Mouse (Mus musculus) kidney, adult 2 months (tissue): Measurements from ENCODE around the gene Klrb1a. TPM values are rescaled to one million over a fixed set of nuclear protein-coding genes. Genes with fewer than 3 reads are reported as not detected.
"Not testable (repeated sequence)": the region's sequence is repeated elsewhere in the genome, so short reads cannot be mapped to it uniquely, and the experiment has no call there.

ENCODE experiments used
- DNase-seq: peaks from one replicate; pipeline ENCODE4 v3.0.0; 2021
- H3K27ac ChIP-seq: fragments of 200-500 bp; 2 replicates; pipeline ENCODE4 v1.5.1; 2012; ENCODE audit warnings: low read depth, low read length, control low read depth, inconsistent platforms; ENCODE audit not compliant: insufficient read depth
- H3K27me3 ChIP-seq: fragments of 200-500 bp; replicated peaks from 2 replicates; pipeline ENCODE4 v1.6.1; 2012; ENCODE audit warnings: mild to moderate bottlenecking, moderate library complexity, low read length, inconsistent platforms; ENCODE audit not compliant: control insufficient read depth, insufficient read depth
- H3K36me3 ChIP-seq: fragments of 200-500 bp; 2 replicates; pipeline ENCODE4 v1.6.1; 2012; ENCODE audit warnings: mild to moderate bottlenecking, moderate library complexity, low read length, inconsistent platforms; ENCODE audit not compliant: control insufficient read depth, insufficient read depth
- H3K4me1 ChIP-seq: fragments of 200-500 bp; 2 replicates; pipeline ENCODE4 v1.6.1; 2011; ENCODE audit warnings: low read length; ENCODE audit not compliant: control insufficient read depth, insufficient read depth
- H3K4me3 ChIP-seq: fragments of 200-500 bp; 2 replicates; pipeline ENCODE4 v1.5.1; 2011; ENCODE audit warnings: mild to moderate bottlenecking, low read depth, low read length, control low read depth; ENCODE audit not compliant: insufficient read depth
- CTCF ChIP-seq: fragments of 200-500 bp; conservative IDR thresholded peaks from 2 replicates; pipeline ENCODE4 v1.5.1; 2011; ENCODE audit warnings: low read depth, mild to moderate bottlenecking, control low read depth, low read length, moderate library complexity, mixed read lengths; ENCODE audit not compliant: insufficient read depth, insufficient read length
- POLR2A ChIP-seq: fragments of 200-500 bp; IDR thresholded peaks from one replicate; pipeline ENCODE4 v1.6.1; 2011; ENCODE audit warnings: low read depth, low read length, control low read depth
- WGBS: fragments of 180-500 bp; shearing (Covaris S2); methylation state at CpG from one replicate; pipeline ENCODE4 v1.1.7; 2018; 5-methylcytosine and 5-hydroxymethylcytosine counted together
- polyA plus RNA-seq: library from polyadenylated mRNA; depleted of rRNA; stranded (reverse); fragments of >200 nt; gene quantifications from 2 replicates; pipeline ENCODE4 v1.2.3, GENCODE M21; 2012; rRNA removed

Gene Klrb1a
- 0.20 and 0.35 TPM in 2 replicates for polyA plus RNA-seq

GRCm38 (mm10) chr6:128623433-128623832 lies at the start of gene Klrb1a:
Gene Klrb1a (minus strand): TSS chr6:128623533.
- DNase-seq, H3K27ac ChIP-seq, H3K4me3 ChIP-seq, H3K27me3 ChIP-seq, H3K36me3 ChIP-seq, H3K4me1 ChIP-seq: not testable (repeated sequence)
- 96% methylated on average over 5 of the region's 5 CpGs for WGBS

GRCm38 (mm10) chr6:128669936-128670335 lies 46.6 kb upstream of the Klrb1a start:
- Histone ChIP-seq H3K4me1 (no peaks in the 10 kb centered on the region), H3K36me3 (no peaks in the 10 kb centered on the region; the same call in 1 of the 2 replicates), H3K4me3 (no peak overlapping the region), H3K27me3 (no peaks in the 10 kb centered on the region), H3K27ac (no peak overlapping the region)
- DNase-seq, result no peak
- 42% methylated on average over 4 of the region's 4 CpGs for WGBS
- TF ChIP-seq POLR2A (no peak), CTCF (no peak)

DNA sequence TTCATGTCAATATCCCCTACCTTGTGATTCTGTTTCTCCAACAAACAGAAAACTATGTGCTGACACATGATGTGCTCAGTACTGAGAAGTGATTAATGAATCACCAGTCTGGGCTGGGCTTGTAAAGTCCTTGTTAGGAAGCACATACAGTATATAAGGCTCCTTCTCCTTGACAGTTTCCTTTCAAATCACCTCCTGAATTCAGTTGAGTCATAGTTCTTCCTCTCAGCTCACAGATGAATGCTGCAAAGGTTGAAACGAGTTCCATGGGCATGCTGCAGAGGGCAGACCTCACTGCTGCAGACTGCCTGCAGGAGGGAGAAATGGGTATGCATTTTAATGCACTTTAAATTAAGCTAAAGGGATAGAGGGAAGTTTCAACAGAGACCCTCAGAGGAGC lies 38.9 kb upstream of the Klrb1a start, which contains the start of gene Clec2h:
TSS of gene Clec2h (plus strand) at position 180 of the 400 bp plus-strand sequence.
- Histone ChIP-seq H3K27ac (peak within 1 kb of the TSS; percentile 96), H3K4me3 (peak within 1 kb of the TSS; percentile 59), H3K36me3 (no peaks in the 10 kb centered on the region), H3K4me1 (no peaks in the 10 kb centered on the region; the same call in 1 of the 2 replicates), H3K27me3 (no peaks in the 10 kb centered on the region)
- peak; percentile 54 for TF ChIP-seq CTCF
- TF ChIP-seq POLR2A, result peak; percentile 42
- peak; percentile 78 for DNase-seq
- WGBS, result 2% methylated on average over 1 of the region's 1 CpGs

DNA sequence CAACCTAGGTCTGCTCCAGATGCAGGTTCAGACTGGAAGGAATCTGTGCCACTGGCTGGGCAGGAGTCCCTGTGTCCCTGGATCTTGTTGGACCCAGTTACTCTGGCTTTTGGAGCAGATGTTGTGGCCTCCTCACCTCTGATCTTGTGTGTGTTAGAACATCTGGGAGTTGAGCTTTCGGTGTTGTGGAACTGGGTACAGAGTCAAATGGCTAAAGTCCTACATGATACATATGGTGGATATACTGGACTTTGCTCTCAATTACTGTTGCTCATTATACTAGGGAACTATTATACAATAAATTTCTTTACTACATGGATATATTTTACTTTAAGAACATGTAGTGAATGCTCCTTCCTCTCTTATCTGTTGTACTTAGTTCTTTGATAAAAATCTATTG lies 37.9 kb upstream of the Klrb1a start:
- no peaks in the 10 kb centered on the region for H3K27me3 ChIP-seq
- H3K27ac ChIP-seq, result peak overlapping the region; percentile 76; the same call in 1 of the 2 replicates
- H3K4me3 ChIP-seq, result no peak overlapping the region
- H3K36me3 ChIP-seq, result no peaks in the 10 kb centered on the region
- DNase-seq, result no peak
- 59% methylated on average over 1 of the region's 1 CpGs for WGBS
- TF ChIP-seq CTCF, result no peak
- no peak for TF ChIP-seq POLR2A
- no peaks in the 10 kb centered on the region; the same call in 1 of the 2 replicates for H3K4me1 ChIP-seq

DNA sequence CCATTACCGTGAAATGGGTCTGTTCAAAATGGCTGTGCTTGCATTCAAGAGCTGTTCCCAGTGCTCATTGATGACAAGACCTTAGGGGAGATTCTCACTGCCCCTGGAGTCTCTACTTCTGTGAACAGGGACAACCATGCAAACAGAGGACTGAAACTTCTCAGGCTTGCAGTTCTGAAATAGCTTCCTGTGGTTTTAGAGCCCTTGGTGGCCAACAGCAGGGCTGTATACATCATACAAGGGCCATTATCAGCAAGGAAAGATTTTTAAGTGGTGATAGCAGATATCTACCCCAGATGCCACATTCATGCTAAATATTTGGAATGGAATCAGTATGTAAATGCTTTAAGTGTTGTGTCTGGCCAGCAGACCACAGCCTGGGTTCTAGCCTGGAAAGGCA lies 29.6 kb upstream of the Klrb1a start:
- no peaks in the 10 kb centered on the region for H3K36me3 ChIP-seq
- no peaks in the 10 kb centered on the region for H3K27me3 ChIP-seq
- TF ChIP-seq CTCF, result no peak
- no peak for TF ChIP-seq POLR2A
- WGBS, result 95% methylated on average over 1 of the region's 1 CpGs
- no peak overlapping the region for H3K27ac ChIP-seq
- DNase-seq, result no peak
- H3K4me1 ChIP-seq, result peaks cover 3% of the 10 kb centered on the region; the same call in 1 of the 2 replicates
- no peak overlapping the region for H3K4me3 ChIP-seq

GRCm38 (mm10) chr6:128650827-128651226 lies 27.5 kb upstream of the Klrb1a start:
- not testable (repeated sequence) for H3K4me3 ChIP-seq, H3K36me3 ChIP-seq, H3K27me3 ChIP-seq, H3K4me1 ChIP-seq, DNase-seq, H3K27ac ChIP-seq
- 94% methylated on average over 7 of the region's 7 CpGs for WGBS

DNA sequence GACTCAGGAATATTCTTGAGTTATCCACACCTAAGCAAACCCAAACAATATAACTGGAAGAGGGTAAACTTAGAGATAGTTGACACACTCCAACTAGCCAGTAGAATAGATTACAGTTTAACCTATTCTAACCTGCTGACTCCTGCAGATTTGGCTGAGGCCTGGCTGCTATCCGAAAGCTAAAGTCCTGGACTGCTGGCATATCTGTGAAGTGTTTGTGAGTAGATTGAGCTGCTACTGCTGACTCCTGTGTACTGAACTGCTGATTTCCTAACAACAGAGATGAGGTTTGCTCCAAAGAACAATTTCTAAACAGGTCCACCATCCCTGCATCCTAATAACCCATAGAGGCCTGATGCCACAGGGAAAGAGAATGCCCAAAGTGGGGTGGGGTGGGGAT lies 26.9 kb upstream of the Klrb1a start:
- Histone ChIP-seq H3K4me1 (peaks cover 3% of the 10 kb centered on the region; the same call in 1 of the 2 replicates), H3K4me3 (no peak overlapping the region), H3K27ac (no peak overlapping the region), H3K27me3 (no peaks in the 10 kb centered on the region), H3K36me3 (no peaks in the 10 kb centered on the region)
- TF ChIP-seq POLR2A, result no peak
- 0 out of 2 replicates have a peak, but pooled peaks have one; percentile 1 for TF ChIP-seq CTCF
- DNase-seq, result peak; percentile 90
- 47% methylated on average over 1 of the region's 1 CpGs for WGBS

DNA sequence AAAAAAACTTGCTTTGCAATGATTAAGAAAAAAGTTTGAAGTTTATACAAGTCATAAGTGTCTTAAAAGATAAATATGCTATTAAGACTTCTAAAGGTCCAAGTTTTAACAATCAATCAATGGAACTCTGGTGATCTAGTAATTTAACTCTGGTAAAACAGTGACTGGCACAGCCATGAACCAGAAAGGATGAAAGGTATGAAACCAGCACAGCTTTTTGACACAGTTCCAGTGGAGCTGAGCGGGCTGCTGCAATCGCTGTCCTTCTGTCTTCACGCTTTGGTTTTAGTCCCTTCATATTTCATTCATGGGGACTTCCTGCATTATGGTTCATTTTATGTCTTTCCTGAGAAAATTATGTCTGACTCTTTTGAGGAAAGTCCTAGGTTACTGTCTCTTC lies 26.3 kb upstream of the Klrb1a start:
- H3K36me3 ChIP-seq, result no peaks in the 10 kb centered on the region
- H3K27ac ChIP-seq, result peak overlapping the region; percentile 5; the same call in 1 of the 2 replicates
- DNase-seq, result peak; percentile 54
- H3K4me3 ChIP-seq, result no peak overlapping the region
- TF ChIP-seq POLR2A (no peak), CTCF (no peak)
- WGBS, result 50% methylated on average over 3 of the region's 3 CpGs
- no peaks in the 10 kb centered on the region for H3K27me3 ChIP-seq
- H3K4me1 ChIP-seq, result peaks cover 3% of the 10 kb centered on the region; the same call in 1 of the 2 replicates

DNA sequence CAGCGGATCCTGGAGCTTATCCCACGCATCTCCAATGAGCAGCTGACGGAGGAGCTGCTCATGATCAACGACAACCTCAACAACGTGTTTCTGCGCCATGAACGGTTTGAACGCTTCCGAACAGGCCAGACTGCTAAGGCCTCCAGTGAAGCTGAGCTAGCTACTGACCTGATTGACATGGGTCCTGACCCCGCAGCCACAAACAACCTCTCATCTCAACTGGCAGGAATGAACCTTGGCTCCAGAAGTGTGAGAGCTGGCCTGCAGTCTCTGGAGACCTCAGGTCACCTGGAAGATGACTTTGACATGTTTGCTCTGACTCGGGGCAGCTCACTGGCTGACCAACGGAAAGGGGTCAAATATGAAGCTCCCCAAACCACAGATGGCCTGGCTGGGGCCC lies 22.4 kb upstream of the Klrb1a start:
- not testable (repeated sequence) for H3K4me3 ChIP-seq, H3K27ac ChIP-seq, H3K36me3 ChIP-seq, H3K4me1 ChIP-seq, DNase-seq, H3K27me3 ChIP-seq
- WGBS, result 90% methylated on average over 12 of the region's 12 CpGs

- not testable (repeated sequence) for H3K36me3 ChIP-seq, H3K4me1 ChIP-seq, H3K27me3 ChIP-seq, H3K4me3 ChIP-seq, DNase-seq, H3K27ac ChIP-seq
- 97% methylated on average over 20 of the region's 20 CpGs for WGBS
Measured at GRCm38 (mm10) chr6:128644694-128645093, 21.4 kb upstream of the Klrb1a start.
